Mouse (Mus musculus): ENCODE results near the gene Cactin. TPM values are rescaled to one million over a fixed set of nuclear protein-coding genes. Genes with fewer than 3 reads are reported as not detected.

Gene Cactin
- total and polyA plus RNA-seq, 3 experiments, result 15.4 to 18.0 (median 16.1) TPM

- Histone ChIP-seq H3K79me2 (replicated peaks; ENCODE audit: control insufficient read depth, insufficient read depth, low read length) (peaks cover 19% of the 10 kb centered on the region), H3K27me3 (ENCODE audit: control insufficient read depth, insufficient read depth, low read length) (no peaks in the 10 kb centered on the region), H3K4me3 (peak overlapping the region; percentile 35), H3K9ac (ENCODE audit: low read depth, low read length) (peak overlapping the region; percentile 75), H3K36me3 (ENCODE audit: control insufficient read depth, insufficient read depth, low read length) (no peaks in the 10 kb centered on the region), H3K27ac (peak overlapping the region; percentile 85), H3K4me1 (ENCODE audit: control insufficient read depth, insufficient read depth, low read length) (peaks cover 64% of the 10 kb centered on the region)
- 55% methylated on average over 17 of the region's 17 CpGs for WGBS
- intact Hi-C loops (cut with DNase I), result no loop called here
- TF ChIP-seq CTCF (IDR thresholded peaks at IDR 0.05), result no peak
- no peak for TF ChIP-seq EP300 (IDR thresholded peaks at IDR 0.05; ENCODE audit: insufficient read depth, low read depth, low read length)
- no peak for TF ChIP-seq POLR2A (IDR thresholded peaks at IDR 0.05; ENCODE audit: insufficient read depth, low read depth, low read length)
- peak in 1 of 2 experiments; percentile 72 for DNase-seq
These were observed 22.4 kb upstream of the Cactin start for GRCm38 (mm10) chr10:81298369-81299100.

- H3K9ac ChIP-seq (ENCODE audit: low read depth, low read length), result 0 out of 2 replicates have a peak overlapping the region, but pooled peaks have one; percentile 10
- no peak overlapping the region for H3K4me3 ChIP-seq
- TF ChIP-seq EP300 (IDR thresholded peaks at IDR 0.05; ENCODE audit: insufficient read depth, low read depth, low read length) (no peak), POLR2A (IDR thresholded peaks at IDR 0.05; ENCODE audit: insufficient read depth, low read depth, low read length) (no peak), CTCF (IDR thresholded peaks at IDR 0.05) (no peak)
- H3K79me2 ChIP-seq (replicated peaks; ENCODE audit: control insufficient read depth, insufficient read depth, low read length), result peaks cover 19% of the 10 kb centered on the region
- 75% methylated on average over 14 of the region's 14 CpGs for WGBS
- no peaks in the 10 kb centered on the region for H3K36me3 ChIP-seq (ENCODE audit: control insufficient read depth, insufficient read depth, low read length)
- H3K27me3 ChIP-seq (ENCODE audit: control insufficient read depth, insufficient read depth, low read length), result no peaks in the 10 kb centered on the region
- intact Hi-C loops (cut with DNase I), result no loop called here
- peak overlapping the region; percentile 85 for H3K27ac ChIP-seq
- peaks cover 68% of the 10 kb centered on the region for H3K4me1 ChIP-seq (ENCODE audit: control insufficient read depth, insufficient read depth, low read length)
- DNase-seq, result no peak
These were observed 21.1 kb upstream of the Cactin start for GRCm38 (mm10) chr10:81299585-81300351.

- peak overlapping the region; percentile 15 for H3K27ac ChIP-seq
- no peaks in the 10 kb centered on the region for H3K27me3 ChIP-seq (ENCODE audit: control insufficient read depth, insufficient read depth, low read length)
- 59% methylated on average over 9 of the region's 9 CpGs for WGBS
These were observed 20.5 kb upstream of the Cactin start for GRCm38 (mm10) chr10:81300352-81300907.

GRCm38 (mm10) chr10:81301321-81301720 is 19.6 kb upstream of the Cactin start:
- Histone ChIP-seq H3K9ac (ENCODE audit: low read depth, low read length) (no peak overlapping the region), H3K4me3 (no peak overlapping the region), H3K27ac (no peak overlapping the region), H3K36me3 (ENCODE audit: control insufficient read depth, insufficient read depth, low read length) (no peaks in the 10 kb centered on the region), H3K4me1 (ENCODE audit: control insufficient read depth, insufficient read depth, low read length) (peaks cover 55% of the 10 kb centered on the region), H3K27me3 (ENCODE audit: control insufficient read depth, insufficient read depth, low read length) (no peaks in the 10 kb centered on the region), H3K79me2 (replicated peaks; ENCODE audit: control insufficient read depth, insufficient read depth, low read length) (peaks cover 13% of the 10 kb centered on the region)
- TF ChIP-seq POLR2A (IDR thresholded peaks at IDR 0.05; ENCODE audit: insufficient read depth, low read depth, low read length) (no peak), CTCF (IDR thresholded peaks at IDR 0.05) (no peak), EP300 (IDR thresholded peaks at IDR 0.05; ENCODE audit: insufficient read depth, low read depth, low read length) (no peak)
- WGBS, result 71% methylated on average over 9 of the region's 9 CpGs
- DNase-seq, result no peak
- intact Hi-C loops (cut with DNase I), result no loop called here

More at GRCm38 (mm10) chr10:81300352-81300907, 20.5 kb upstream of the Cactin start:
- no peak for DNase-seq
- H3K9ac ChIP-seq (ENCODE audit: low read depth, low read length), result no peak overlapping the region; the same call in 1 of the 2 replicates
- intact Hi-C loops (cut with DNase I), result no loop called here
- TF ChIP-seq POLR2A (IDR thresholded peaks at IDR 0.05; ENCODE audit: insufficient read depth, low read depth, low read length), result no peak
- no peak for TF ChIP-seq EP300 (IDR thresholded peaks at IDR 0.05; ENCODE audit: insufficient read depth, low read depth, low read length)
- TF ChIP-seq CTCF (IDR thresholded peaks at IDR 0.05), result no peak
- H3K4me1 ChIP-seq (ENCODE audit: control insufficient read depth, insufficient read depth, low read length), result peaks cover 63% of the 10 kb centered on the region
- no peaks in the 10 kb centered on the region for H3K36me3 ChIP-seq (ENCODE audit: control insufficient read depth, insufficient read depth, low read length)
- no peak overlapping the region for H3K4me3 ChIP-seq
- peaks cover 19% of the 10 kb centered on the region for H3K79me2 ChIP-seq (replicated peaks; ENCODE audit: control insufficient read depth, insufficient read depth, low read length)

GRCm38 (mm10) chr10:81302288-81302687 is 18.6 kb upstream of the Cactin start:
- peak overlapping the region; percentile 23 for H3K4me3 ChIP-seq
- TF ChIP-seq CTCF (IDR thresholded peaks at IDR 0.05) (no peak), EP300 (IDR thresholded peaks at IDR 0.05; ENCODE audit: insufficient read depth, low read depth, low read length) (no peak), POLR2A (IDR thresholded peaks at IDR 0.05; ENCODE audit: insufficient read depth, low read depth, low read length) (no peak)
- no peaks in the 10 kb centered on the region for H3K27me3 ChIP-seq (ENCODE audit: control insufficient read depth, insufficient read depth, low read length)
- intact Hi-C loops (cut with DNase I), result no loop called here
- H3K36me3 ChIP-seq (ENCODE audit: control insufficient read depth, insufficient read depth, low read length), result no peaks in the 10 kb centered on the region
- peak overlapping the region; percentile 60 for H3K27ac ChIP-seq
- DNase-seq, result no peak
- peak overlapping the region; percentile 30 for H3K9ac ChIP-seq (ENCODE audit: low read depth, low read length)
- peaks cover 52% of the 10 kb centered on the region for H3K4me1 ChIP-seq (ENCODE audit: control insufficient read depth, insufficient read depth, low read length)
- peaks cover 9% of the 10 kb centered on the region for H3K79me2 ChIP-seq (replicated peaks; ENCODE audit: control insufficient read depth, insufficient read depth, low read length)
- WGBS, result 34% methylated on average over 4 of the region's 4 CpGs

Measured in heart, adult 2 months (tissue).